Mouse (Mus musculus) embryo, embryonic 10.5 days (tissue): ENCODE data around the gene Abcc9.

ENCODE experiments used
- DNase-seq: peaks from one replicate; pipeline ENCODE4 v3.0.0-alpha.2; 2015; ENCODE audit warnings: low spot score

Abcc9 gene

DNA sequence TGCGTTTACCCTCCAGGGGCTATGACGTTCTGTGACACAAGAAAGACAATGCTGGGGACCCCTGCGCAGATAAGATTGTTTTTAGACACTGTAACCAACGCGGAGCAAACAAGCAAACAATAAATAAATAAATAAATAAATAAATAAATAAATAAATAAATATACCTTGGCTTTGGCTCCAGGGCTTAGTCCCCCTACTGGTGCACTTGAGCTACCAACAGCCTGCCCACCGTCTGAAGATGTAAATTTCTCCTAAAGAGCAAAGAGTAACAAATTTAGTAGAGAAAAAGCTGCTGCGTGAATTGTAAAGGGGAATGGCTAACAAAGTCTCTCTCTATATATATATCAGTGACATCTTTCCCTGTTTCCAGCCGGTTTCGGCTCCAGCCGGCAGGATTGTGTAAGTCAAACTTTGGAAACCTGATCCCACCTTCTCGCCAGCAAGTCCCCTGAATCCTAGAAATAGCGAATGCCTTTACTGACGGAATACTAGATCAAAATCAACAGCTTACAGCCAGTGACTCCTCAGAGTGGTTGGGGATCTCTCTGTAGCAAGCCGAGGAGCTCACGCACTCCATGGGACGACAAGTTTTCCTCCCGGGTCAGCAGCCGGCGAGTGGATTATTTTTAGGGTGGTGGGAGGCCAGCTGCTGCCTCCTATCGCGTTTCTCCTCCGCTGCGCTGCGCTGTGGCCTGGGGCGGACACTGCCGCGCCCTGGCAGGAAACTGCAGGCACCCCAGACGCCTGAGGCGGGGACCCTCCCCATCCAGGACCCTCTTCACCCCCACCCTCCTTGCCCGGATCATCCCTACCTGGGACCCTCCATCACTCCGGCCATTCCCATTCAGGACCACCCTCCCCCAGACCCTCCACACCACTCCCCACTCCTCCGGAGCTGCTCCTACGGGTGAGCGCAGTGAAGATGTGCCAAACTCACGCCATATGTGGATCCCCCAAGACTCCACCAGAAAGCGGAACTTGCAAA is at the start of gene Abcc9:
Abcc9 (minus strand) TSS at position 664 of the 986 bp plus-strand sequence.
- DNase-seq, result peak; percentile 61

DNA sequence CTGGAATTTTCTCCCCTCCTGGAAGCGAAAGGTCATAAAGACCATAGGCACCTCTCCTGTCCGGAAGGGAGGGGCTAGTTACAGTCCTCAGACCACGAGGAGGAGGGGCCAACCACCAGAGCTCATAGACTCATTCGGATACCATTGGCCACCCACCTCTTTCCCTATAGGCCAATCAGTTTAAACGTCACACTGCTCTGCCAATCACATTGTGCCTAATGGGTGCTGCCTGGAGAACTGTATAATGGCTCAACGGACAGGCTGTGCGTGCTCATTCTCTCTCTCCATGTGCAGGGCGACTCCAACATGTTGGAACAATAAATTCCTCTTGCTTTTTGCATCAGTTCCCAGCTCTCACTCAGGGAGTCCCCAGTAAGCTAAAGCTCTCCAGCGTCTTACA is 49.2 kb upstream of the Abcc9 start:
- peak; percentile 23 for DNase-seq

DNA sequence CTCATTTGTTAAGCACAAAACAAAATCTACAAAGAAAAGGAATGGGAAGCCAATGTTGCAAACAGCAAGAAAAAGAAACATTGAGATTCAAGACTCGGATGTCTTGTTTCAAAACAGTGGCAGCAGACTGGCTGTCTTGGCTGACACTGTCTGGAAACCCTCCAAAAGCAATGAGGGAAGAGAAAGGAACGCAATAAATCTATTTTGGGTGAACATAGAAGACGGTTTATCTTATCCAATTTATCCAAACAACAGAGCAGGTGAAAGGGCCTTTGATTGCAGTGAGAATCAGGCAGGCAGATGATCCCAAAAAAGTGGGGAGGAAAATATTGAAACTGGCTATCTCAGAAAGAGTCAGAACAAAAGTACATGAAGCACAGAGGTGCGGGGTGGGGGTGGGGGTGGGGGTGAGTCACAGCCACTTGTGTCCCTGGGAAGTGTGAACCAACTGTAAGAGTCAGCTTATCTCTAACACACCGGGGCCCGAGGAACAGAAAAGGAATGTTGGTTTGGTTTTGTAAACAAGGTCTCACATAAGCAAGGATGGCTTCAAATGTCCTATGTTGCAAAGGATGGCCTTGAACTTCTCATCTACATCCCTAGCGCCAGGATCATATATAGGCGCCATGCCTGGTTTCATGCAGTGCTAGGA is 46.1 kb upstream of the Abcc9 start:
- DNase-seq, result no peak

DNA sequence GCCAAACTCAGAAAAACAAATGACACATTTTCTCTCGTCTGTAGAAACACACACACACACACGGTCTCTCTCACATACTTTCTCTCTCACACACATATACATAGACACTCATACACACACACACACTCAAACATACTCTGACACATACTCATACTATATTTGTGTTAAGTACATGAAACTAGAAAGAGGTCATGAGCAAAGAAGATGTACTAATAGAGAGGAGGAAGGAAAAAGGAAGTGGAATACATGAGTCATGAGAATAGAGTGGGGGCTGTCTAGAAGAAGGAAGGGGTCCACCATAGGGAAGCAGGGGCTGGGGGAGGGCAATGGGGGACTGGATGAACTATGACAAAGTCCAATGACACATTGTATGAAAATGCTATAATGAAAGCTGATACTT is 45.0 kb upstream of the Abcc9 start:
- no peak for DNase-seq

DNA sequence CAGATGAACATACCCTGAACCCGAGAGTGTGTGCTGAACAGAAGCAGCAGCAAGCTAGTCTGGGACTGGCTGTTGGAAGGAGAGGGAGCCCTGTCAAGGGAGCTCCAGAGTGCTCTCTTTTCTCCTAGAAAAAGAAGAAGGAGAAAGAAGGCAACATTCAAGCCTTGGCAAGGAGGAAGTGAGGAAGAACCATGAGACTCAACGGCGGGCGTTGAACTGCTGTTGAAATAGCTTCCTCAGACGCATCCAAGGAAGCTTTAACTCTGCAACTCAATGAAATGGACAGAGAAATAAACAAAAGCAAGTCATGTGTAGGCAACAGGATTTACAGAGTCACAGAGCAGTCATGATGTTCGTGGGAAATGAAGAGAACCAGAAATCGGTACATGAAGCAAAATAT is 44.6 kb upstream of the Abcc9 start:
- no peak for DNase-seq

DNA sequence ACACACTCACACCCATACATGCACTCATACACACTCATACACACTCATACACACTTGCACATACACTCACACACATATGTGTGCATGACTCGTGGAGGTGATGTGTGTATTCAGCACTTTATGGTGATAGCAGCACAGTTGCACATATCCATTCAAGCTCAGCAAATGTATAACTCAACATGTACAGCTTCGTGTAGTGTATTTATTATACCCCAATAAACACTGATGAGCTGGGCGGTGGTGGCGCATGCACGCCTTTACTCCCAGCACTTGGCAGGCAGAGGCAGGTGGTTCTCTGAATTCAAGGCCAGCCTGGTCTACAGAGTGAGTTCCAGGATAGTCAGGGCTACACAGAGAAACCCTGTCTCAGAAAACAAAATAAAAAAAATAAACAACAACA is 43.4 kb upstream of the Abcc9 start:
- no peak for DNase-seq

DNA sequence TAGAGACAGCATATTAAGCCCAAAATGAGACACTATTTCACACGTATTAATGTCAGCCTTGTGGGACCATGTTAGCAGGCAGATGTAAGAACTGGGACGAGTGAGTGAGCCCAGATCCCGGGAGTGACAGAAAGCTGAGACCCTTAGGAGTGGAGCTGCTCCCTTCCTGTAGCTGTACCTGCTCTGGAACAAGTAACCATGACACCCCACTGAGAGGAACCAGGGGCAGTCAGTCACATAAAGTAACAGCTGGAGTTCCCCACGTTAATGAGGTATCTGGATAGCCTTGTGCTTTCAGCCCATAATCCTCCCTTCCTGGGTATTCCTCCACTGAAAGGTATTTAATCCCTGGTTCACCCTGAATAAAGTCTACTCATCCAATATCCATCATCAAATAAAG is 41.1 kb upstream of the Abcc9 start:
- DNase-seq, result no peak

DNA sequence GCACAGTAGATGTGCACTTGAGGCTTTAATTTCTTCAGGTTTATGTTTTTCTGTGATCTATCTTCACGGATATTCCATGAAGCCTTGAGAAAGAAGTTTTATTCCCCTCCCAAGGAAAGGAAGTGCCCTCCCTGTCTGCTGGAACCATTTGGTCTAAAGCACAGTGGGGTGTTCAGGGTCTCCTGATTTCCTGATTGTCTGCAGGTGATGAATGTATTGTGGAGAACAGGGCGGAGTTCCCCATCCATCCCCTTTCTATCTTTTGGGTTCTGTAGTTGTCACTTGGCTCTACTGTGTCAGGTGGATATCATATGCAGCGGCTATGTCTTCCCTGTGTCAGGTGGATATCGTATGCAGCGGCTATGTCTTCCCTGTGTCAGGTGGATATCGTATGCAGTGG is 39.6 kb upstream of the Abcc9 start:
- no peak for DNase-seq

DNA sequence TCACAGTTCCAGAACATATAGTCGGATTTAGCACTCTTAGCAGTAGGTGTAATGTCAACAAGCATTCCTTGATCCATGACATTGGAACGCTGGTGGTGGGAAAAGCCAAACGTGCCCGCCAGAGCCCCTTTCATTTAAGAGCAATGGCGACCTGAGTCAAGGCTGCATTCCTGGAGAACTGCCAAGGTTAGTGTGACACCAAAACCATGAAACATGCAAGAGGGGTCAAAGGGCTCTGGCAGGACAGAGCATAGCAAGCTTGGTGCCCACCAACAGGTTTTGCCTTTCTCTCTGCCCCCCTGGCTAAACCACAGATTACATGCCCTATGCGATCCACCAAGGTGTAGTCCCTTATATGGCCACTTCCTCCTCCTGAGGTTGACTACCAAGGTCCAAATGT is 36.5 kb upstream of the Abcc9 start:
- DNase-seq, result no peak

DNA sequence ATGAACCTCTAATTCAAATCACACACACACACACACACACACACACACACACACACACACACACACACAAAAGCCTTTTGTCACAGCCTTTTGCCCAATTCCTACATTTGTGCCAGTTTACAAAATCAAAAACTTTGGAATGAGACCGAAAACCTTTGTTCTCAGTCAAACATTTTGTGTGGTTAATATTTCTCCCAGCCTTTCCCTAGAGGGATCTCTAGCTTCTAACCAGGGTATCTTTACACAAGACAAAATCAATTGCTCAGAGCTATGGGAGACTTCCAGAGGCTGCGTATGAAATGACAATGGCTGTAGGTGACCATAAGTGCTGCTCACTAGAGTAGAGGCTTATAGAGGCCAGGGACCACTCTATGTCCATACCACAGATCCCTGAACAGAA is 36.1 kb upstream of the Abcc9 start:
- no peak for DNase-seq

DNA sequence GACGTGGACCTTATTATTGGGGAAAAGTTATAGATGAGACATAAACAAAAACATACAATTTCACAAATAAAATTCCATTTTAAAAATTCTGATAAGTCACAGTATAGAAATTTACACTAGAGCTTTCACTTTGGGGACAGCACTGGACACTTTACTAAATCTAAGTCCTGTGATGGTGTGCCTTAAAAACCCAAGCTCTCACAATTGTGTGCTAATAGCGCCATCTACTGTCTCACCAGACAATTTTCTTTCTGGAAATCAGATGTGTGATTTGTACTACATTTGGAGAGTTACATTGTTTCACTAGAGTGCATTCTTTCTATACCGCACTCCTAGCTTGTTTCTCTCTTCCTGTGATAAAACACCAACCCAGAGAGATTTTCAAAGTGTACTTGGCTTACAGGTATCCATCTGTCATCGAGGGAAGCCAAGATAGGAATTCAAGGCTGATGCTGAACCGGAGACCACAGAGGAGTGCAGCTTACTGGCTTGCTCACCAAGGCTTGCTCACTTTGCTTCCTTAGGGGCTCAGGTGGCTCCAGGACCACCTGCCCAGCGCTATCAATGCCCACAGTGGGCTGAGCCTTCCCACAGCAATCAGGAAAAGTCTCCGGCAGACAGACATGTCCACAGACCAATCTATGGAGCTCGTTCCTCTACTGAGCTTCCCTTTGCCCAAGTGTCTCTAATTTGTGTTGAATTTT is 33.3 kb upstream of the Abcc9 start:
- peak; percentile 77 for DNase-seq

DNA sequence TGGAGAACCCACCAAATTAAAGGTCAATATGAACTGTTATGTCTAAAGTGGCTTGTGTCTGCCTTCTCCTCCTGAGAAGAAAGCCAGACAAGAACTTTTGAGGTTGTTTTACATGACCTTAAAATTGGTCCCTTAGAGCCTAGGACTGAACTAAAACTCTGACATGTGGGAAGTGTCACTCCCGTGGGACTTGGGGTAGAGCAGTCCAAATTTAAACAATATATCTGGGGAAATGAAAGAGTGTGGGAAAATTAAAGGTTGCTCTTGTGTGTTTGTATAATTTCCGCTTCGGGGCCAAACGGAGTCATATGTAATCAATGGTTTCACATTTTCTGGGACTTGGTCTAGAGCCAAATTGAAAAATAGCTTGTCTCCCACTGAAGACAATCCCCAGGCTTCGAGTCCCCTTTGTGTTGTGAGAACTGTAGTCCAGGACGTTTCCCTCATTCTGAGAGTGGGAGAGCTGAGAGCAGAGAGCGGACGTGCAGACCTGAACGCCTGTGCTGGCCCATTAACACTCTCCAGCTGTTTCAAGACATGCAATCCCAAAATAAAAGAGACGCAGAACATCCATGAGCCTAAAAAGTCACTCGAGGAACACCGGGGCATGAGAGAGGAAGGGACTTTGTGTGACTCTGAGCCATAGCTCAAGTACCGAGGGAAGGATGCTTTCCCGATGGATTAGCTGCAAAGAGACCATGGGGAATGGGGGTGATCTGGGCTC is 30.6 kb upstream of the Abcc9 start:
- DNase-seq, result no peak

DNA sequence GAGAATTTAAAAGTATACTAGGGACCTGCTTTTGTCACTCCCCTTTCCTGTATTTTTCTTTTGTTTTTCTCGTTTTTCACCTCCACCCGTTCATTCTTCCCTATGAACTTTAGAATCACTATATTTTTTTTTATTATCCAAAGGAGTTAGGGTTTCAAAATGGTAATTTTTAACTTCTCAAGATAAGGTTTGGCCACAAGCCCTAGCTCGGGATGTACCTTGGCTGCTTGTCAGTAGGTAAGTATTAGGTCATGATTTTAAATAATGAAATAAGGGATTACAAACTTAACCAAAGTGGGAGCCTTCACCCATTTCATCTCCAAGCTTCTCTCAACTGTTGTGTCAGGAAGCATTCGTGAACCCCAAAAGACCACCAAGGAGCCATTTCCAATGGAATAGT is 23.9 kb upstream of the Abcc9 start:
- no peak for DNase-seq

DNA sequence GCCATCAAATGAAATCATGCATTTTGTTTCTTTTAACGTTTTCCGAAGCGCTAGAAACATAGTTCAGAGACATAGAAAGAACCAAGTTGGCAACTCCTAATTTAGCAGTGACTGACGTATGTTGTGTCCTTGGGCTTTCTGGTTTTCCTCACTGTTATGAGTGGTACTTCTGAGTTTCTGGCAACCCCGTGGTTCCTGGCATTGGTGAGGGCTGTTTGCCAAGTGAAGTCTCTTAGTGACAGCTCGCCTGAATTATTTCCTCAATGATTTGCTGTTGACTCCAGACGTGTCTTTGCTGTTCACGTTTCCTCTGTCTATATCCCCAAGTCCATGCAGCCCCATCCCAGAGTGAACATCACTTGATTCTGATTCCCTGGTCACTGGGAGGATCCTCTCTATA is 19.6 kb upstream of the Abcc9 start:
- no peak for DNase-seq

DNA sequence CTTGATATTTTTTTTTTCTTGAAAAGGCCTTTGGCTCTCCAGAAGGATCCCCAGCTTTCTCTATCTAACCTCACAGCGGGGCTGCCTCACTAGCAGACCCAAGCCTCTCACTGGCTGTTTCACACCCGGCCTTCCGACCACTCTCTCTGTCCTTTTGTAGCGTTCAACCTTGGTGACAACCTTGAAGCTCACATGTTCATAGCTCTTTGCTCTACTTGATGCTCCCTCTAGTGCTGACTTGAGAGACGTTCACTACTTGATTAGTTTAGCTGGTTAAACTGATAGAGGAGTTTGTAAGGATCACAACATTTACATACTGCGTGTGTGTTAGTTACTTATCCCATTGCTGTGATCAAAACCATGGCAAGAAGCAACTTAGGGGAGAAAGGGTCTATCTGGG is 18.5 kb upstream of the Abcc9 start:
- no peak for DNase-seq

DNA sequence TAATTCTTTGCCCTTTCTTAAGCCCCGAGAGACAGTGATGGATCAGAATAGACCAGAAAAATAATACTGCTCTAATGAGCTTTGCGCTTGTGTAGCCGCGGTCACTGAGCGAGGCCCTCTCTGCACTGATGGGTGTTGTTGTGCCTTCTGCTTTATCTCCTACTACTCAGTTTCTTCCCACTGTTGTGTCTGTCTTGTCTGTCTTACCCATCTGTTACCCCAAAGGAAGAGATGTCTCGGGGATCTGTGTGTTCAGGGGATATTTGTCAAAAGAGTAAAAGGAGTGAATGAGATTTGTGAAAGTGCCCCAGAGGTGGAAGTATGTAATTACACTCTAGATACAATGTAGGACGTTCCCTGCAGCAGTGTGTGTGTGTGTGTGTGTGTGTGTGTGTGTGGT is 16.1 kb upstream of the Abcc9 start:
- no peak for DNase-seq

DNA sequence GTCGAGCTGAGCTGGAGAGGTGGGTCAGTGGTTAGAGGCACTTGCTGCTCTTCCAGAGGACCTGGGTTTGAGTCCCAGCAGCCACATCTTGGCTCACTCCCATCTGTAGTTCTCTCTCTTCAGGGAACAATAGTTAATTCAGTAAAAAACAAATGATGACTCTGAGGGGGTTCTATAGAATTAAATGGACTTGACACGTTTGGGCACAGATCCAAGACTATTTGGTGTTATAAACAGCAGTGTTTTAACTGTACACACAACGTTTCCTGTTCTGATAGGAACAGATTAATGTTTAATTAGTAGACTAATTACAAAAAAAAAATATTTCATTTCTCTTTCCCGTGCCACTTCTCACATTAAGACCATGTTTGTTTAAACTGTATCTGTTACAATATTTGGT is 15.1 kb upstream of the Abcc9 start:
- DNase-seq, result no peak

DNA sequence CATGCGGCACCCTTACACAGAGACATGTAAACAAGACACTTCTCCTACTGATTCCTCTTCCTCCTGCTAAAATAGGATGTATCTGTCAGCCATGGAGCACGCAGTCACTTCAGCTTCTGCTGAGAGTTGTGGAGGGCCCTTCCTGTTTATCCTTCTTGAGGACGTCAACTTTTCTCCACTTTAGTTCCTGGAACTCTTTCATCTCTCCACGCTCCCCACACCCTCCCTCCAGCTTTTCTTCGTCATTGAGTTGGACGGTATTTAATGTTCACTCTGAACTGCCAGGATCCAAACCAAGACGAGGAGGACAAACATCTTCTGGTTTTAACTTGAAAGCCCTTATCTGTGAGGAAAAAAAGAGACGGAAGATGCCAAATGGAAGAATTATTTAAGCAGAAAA is 12.9 kb upstream of the Abcc9 start:
- DNase-seq, result no peak

DNA sequence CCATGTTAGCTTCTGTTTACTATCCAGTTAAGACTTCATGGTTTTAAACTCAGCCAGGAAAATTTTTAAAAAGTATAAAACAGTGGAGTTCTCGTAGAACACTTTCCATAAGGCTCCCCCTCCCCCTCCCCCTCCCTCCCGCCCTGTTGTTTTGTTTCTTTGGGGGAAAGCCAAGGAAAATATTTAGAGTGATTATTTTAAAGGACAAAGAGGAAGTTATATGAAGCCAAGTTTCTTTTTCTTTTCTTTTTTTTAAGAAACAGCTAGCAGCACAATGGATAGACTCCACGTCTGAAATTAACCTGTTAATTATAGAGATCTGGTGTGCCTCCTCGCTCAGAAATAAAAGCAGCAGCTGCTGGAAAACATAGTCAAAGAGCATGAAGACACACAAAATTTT is 9.0 kb upstream of the Abcc9 start:
- no peak for DNase-seq

DNA sequence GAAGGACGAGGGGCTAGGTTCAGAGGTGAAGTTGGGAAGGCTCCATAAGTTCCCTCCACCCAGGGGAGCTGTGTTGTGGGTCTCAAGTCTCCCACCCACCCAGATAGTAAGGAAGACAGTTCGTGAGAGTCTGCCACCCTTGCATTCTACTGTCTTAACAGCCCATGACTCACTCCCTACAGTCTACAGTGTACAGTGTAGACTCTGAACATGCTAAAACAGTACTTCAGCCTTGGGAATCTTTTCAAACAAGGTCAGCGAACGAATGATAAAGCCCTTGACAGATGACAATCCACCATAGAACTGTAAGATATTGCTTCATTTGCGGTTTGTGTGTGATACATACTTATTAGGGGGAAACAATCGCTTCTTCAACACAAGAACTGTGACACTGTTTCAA is 8.6 kb upstream of the Abcc9 start:
- DNase-seq, result no peak

DNA sequence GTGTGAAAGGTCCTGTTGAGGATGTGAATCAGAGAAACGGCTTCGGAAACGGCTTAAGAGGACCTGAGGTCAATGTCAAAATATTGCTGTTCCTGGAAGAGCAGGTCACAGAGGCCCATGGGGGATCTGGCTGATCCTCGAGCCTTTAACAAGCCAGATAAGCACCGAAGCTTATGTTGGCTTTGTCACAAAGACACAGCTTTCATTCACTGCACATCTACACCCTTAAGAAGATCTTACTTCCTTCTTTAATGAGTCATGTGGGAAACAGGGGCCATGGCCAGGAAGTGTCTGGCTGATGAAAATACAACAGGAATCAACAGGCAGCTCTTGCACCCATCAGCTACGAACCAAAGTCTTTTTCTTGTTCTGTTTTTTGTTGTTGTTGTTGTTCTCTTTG is 6.3 kb upstream of the Abcc9 start:
- DNase-seq, result no peak

DNA sequence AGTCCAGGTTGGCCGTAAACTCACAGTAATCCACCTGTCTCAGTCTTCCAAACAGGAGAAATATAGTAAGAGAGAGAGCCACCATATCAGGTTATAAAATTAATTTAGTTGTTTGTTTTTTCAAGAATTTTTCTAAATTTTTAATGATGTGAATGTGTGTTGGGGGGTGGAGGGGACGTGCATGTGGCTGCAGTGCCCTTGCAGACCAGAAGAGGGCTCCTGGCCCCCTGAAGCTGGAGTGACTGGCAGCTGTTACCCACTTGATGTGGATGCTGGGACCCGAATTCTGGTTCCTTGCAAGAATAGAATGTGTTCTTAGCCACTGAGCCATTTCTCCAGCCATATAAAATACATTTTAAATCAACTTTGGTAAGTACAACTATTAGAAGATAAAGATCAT is 4.6 kb upstream of the Abcc9 start:
- DNase-seq, result no peak
